ENCODE assay signal across 19 mouse cellular contexts in genomic region chr10:86011172-86011571, GRCm38 (mm10). TPM values are rescaled to one million over a fixed set of nuclear protein-coding genes. Genes with fewer than 3 reads are reported as not detected.
"Had no signal": no experiment of that assay in that cellular context is flagged by ENCODE, and none has a peak within 500 bp of the region (broad histone marks: within the 10 kb centered on the region; RNA-seq: fewer than 3 reads in every experiment).

No protein-coding gene starts in this region.

- DNase-seq: kidney, adult 11 months; kidney, adult 9 months; kidney, postnatal 10 days; kidney, postnatal 4 days; liver; liver, embryonic 13.5 days; liver, postnatal 0 days; lung, postnatal 14 days; thymus, postnatal 4 days had no signal

- ATAC-seq: inflammation-experienced regulatory T-cells, adult 6 months; liver, postnatal 0 days; midbrain, embryonic 15.5 days had no signal

RNA-seq across cellular contexts. Expression of gene Bpifc, which starts 0.5 kb away (rescaled TPM):
- total RNA-seq: layer of hippocampus, adult 2 months; layer of hippocampus, postnatal 10 days; left cerebral cortex, postnatal 14 days; monocyte, adult 5-6 weeks; neutrophil, adult 5-6 weeks had no signal
- polyA plus RNA-seq: inflammation-experienced regulatory T-cells, adult 6 months; liver, embryonic 13.5 days; liver, postnatal 0 days; macrophage; midbrain, embryonic 15.5 days; neural tube, embryonic 12.5 days; spleen, adult 2 months had no signal
